Mouse (Mus musculus) hindbrain, embryonic 13.5 days (tissue): ENCODE data around the gene Plk1. TPM values are rescaled to one million over a fixed set of nuclear protein-coding genes. Genes with fewer than 3 reads are reported as not detected.

Experiments
- ATAC-seq: fragments of 200-750 bp; cut with Nextera tagmentation; 2 replicates; pipeline ENCODE4 v1.8.0; 2017; ENCODE audit warnings: moderate TSS enrichment; ENCODE audit not compliant: low FRiP score
- H3K27ac ChIP-seq: fragments of 300-500 bp; sonication (generic); 2 replicates; pipeline ENCODE4 v1.5.1; 2015; ENCODE audit warnings: inconsistent platforms, mild to moderate bottlenecking, moderate library complexity
- H3K27me3 ChIP-seq: fragments of 300-500 bp; sonication (generic); 2 replicates; pipeline ENCODE4 v1.6.1; 2015; ENCODE audit warnings: mild to moderate bottlenecking, inconsistent platforms
- H3K36me3 ChIP-seq: fragments of 300-500 bp; sonication (generic); 2 replicates; pipeline ENCODE4 v1.6.1; 2015; ENCODE audit warnings: mild to moderate bottlenecking, inconsistent platforms
- H3K4me1 ChIP-seq: fragments of 300-500 bp; sonication (generic); replicated peaks from 2 replicates; pipeline ENCODE4 v1.6.1; 2015; ENCODE audit warnings: inconsistent platforms
- H3K4me2 ChIP-seq: fragments of 300-500 bp; sonication (generic); 2 replicates; pipeline ENCODE4 v1.6.1; 2015; ENCODE audit warnings: inconsistent platforms, mild to moderate bottlenecking, moderate library complexity
- H3K4me3 ChIP-seq: fragments of 300-500 bp; sonication (generic); 2 replicates; pipeline ENCODE4 v1.5.1; 2015; ENCODE audit warnings: mild to moderate bottlenecking, inconsistent platforms
- H3K9ac ChIP-seq: fragments of 300-500 bp; sonication (generic); 2 replicates; pipeline ENCODE4 v1.6.1; 2015; ENCODE audit warnings: mild to moderate bottlenecking, inconsistent platforms
- H3K9me3 ChIP-seq: fragments of 300-500 bp; sonication (generic); 2 replicates; pipeline ENCODE4 v1.6.1; 2016; ENCODE audit warnings: inconsistent platforms
- WGBS: fragments of 180-500 bp; shearing (Covaris S2); methylation state at CpG from one replicate; pipeline ENCODE4 v1.1.7; 2015; 5-methylcytosine and 5-hydroxymethylcytosine counted together
- polyA plus RNA-seq: library from polyadenylated mRNA; unstranded; fragments of >200 nt; fragmentation: Nextera tagmentation; extraction: Ambion mirVana; gene quantifications from 2 replicates; pipeline ENCODE4 v1.2.1, GENCODE M21; 2015

The Plk1 gene
- polyA plus RNA-seq, 1 experiment from 2014 or later: 27.1 TPM

DNA sequence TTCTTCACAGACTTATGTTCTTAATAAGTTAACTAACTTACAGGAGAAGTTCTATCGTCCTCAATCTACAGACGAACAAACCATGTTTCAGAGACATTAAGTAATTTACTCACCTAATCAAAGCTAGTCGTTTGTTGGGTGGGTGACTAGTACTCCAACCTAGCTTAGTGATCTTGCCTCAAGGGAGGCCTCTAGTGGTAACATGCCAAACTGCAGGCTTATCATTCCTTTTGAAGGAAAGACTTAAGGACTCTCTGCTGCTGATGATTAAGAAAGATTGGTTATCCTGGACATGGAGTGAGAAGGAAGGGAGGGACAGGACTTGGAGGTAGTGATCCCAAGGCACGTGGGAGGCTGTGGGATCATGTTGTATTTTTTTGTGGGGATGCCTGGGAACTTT, 38.1 kb downstream of the Plk1 start:
- WGBS: 37% methylated on average over 4 of the region's 4 CpGs
- H3K9ac ChIP-seq: no peak overlapping the region
- H3K27me3 ChIP-seq: no peaks in the 10 kb centered on the region
- H3K36me3 ChIP-seq: no peaks in the 10 kb centered on the region
- no peaks in the 10 kb centered on the region for H3K4me1 ChIP-seq
- no peak overlapping the region for H3K27ac ChIP-seq
- H3K4me3 ChIP-seq: no peak overlapping the region
- no peak for ATAC-seq
- no peak overlapping the region for H3K4me2 ChIP-seq
- peaks cover 4% of the 10 kb centered on the region; the same call in 1 of the 2 replicates for H3K9me3 ChIP-seq

DNA sequence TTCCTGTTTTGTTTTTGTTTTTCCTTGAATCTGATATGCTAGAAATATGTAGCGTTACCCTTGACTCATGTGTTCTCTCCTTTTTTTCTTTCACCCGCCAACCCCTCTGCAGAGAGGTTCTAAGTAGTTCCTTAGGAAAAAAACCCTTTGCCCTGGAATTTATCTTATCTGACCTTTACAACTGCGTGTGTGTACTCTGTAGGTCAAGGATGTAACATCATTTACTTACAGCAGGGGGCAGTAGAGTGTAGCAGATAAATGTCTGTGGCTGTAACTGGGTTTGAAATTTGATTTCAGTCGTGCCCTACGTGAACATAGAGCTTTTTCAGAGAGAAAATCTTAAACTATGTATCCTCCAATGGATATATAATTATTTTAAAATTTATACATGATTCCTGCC, 40.1 kb downstream of the Plk1 start:
- Histone ChIP-seq H3K4me1 (no peaks in the 10 kb centered on the region), H3K27ac (no peak overlapping the region), H3K4me2 (no peak overlapping the region), H3K36me3 (no peaks in the 10 kb centered on the region), H3K27me3 (no peaks in the 10 kb centered on the region), H3K9ac (no peak overlapping the region), H3K4me3 (no peak overlapping the region), H3K9me3 (no peaks in the 10 kb centered on the region)
- 27% methylated on average over 5 of the region's 5 CpGs for WGBS
- ATAC-seq: no peak

DNA sequence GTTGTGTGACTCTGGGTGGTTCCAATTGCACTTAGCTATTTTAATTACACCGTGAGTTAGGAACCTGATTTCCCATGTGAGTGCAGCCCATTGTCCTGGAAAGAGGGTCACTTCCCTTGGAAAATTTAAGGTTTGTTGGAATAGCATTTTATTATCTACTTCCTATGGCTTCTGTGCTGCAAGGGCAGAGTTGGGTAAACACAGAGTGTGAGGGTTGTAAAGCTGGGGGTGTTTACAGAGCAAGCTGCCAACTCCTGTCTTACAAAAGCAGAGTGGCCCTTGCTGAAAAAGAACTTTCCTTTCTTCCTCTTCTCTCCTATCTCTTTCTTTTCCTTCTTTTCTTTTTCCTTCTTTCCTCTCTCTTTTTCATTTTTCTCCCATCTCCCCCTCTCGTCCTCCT, 44.7 kb downstream of the Plk1 start:
- H3K27ac ChIP-seq: no peak overlapping the region
- H3K4me1 ChIP-seq: no peaks in the 10 kb centered on the region
- ATAC-seq: no peak
- no peak overlapping the region for H3K4me2 ChIP-seq
- H3K27me3 ChIP-seq: no peaks in the 10 kb centered on the region
- H3K9me3 ChIP-seq: no peaks in the 10 kb centered on the region
- no peaks in the 10 kb centered on the region for H3K36me3 ChIP-seq
- 68% methylated on average over 2 of the region's 2 CpGs for WGBS
- H3K9ac ChIP-seq: no peak overlapping the region
- H3K4me3 ChIP-seq: no peak overlapping the region

DNA sequence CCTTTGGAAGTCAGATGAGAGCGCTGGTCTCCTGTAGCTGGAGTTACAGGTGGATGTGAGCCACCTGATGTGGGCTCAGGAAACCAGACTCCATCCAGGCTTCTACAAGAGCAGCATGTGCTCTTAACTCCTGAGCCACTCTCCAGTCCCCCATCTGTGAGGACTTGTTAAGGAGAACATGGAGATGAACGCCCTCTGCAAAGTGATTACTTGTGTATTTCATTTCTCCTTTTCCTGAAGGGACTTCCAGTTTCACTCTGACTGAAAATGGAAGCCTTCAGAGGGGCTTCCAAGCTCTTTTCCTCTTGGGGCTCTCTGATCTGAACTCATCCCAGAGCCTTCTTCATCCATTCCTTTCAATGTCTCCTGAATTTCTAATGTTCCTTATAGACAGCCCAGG, 46.9 kb downstream of the Plk1 start:
- H3K27ac ChIP-seq: no peak overlapping the region
- no peak for ATAC-seq
- no peaks in the 10 kb centered on the region for H3K4me1 ChIP-seq
- no peak overlapping the region for H3K4me3 ChIP-seq
- WGBS: 84% methylated on average over 2 of the region's 2 CpGs
- no peaks in the 10 kb centered on the region for H3K9me3 ChIP-seq
- no peak overlapping the region for H3K9ac ChIP-seq
- no peaks in the 10 kb centered on the region for H3K27me3 ChIP-seq
- H3K36me3 ChIP-seq: no peaks in the 10 kb centered on the region
- H3K4me2 ChIP-seq: no peak overlapping the region

DNA sequence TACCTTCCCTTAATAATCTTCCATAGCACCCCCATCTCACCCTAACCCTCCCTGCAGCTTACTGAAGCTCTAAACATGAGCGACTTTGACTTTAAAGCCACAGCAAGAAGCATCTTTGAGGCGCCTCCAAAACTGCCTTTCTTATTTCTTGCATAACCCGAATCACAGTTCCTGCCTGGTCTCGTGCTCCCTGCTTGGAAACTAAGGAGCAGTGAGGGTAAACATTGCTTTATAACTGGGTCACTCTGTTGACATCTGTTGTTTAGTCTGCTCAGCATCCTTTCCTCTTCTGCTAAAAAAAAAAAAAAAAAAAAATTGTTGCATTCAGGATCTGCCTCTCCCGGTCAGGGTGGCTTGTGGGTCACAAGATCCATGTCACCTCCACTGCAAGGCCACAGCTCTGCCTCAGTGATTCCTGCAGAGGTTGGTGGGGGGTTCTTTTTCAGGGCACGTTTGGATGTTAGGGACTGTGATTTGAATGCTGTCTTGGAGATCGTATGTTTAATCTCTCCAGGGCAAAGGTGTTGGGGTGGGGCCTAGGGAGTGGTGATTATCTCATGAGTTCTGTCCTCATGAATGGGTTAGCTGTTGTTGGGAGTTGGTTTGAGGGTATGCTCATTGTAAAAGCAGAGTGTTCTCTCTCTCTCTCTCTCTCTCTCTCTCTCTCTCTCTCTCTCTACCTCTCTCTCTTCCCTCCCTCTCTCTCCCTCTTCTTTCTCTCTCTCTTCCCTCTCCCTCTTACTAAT, 49.2 kb downstream of the Plk1 start:
- H3K36me3 ChIP-seq: no peaks in the 10 kb centered on the region
- 71% methylated on average over 7 of the region's 7 CpGs for WGBS
- H3K9ac ChIP-seq: no peak overlapping the region
- no peak overlapping the region for H3K4me3 ChIP-seq
- no peak overlapping the region for H3K4me2 ChIP-seq
- no peaks in the 10 kb centered on the region for H3K9me3 ChIP-seq
- H3K27ac ChIP-seq: no peak overlapping the region
- H3K4me1 ChIP-seq: no peaks in the 10 kb centered on the region
- no peaks in the 10 kb centered on the region for H3K27me3 ChIP-seq
- ATAC-seq: no peak

DNA sequence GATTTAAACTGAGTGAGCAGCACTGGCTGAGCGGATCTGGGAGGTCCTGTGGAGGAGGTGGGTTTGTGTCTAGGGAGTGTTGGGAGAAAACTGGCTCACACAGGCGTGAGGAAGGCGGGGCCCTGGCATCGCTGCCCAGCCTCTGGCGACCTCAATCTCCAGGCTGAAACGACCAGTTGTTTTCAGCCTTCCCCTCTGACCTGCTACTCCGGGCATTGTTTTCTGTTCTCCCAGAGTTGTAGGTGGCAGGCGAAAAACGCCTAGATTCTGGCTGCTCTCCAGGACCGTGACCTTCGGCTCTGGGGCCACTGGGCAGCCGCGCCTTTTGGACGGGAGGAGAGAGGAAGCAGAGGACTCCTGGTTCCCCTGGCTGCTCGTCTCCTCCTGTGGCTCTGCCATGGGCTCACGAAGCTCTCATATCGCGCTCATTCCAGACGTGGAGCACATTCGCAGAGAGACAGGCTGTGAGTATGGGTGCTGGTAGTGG, 60.1 kb downstream of the Plk1 start, which contains the start of gene Chp2:
TSS of gene Chp2 (plus strand) at position 182 of the 487 bp plus-strand sequence.
- Histone ChIP-seq H3K9me3 (no peaks in the 10 kb centered on the region), H3K4me2 (peak within 1 kb of the TSS; percentile 45), H3K4me3 (peak within 1 kb of the TSS; percentile 4; the same call in 1 of the 2 replicates), H3K4me1 (peaks cover 7% of the 10 kb centered on the region), H3K27me3 (0 out of 2 replicates have a peak, but pooled peaks cover 5% of the 10 kb centered on the region), H3K36me3 (no peaks in the 10 kb centered on the region), H3K27ac (no peak within 1 kb of the TSS), H3K9ac (no peak within 1 kb of the TSS)
- 37% methylated on average over 20 of the region's 20 CpGs for WGBS
- ATAC-seq: no peak

Other genes with a start within 250 kb of the Plk1 start
- gene Cog7, start 177.7 kb upstream of the Plk1 start, polyA plus RNA-seq: 22.5 and 23.0 TPM in 2 replicates
- 54.9 and 57.3 TPM in 2 replicates for gene Gga2, start 138.2 kb upstream of the Plk1 start, polyA plus RNA-seq
- 72.1 and 72.4 TPM in 2 replicates for gene Ubfd1, start 92.3 kb upstream of the Plk1 start, polyA plus RNA-seq
- gene Ears2, start 92.2 kb upstream of the Plk1 start, polyA plus RNA-seq: 10.2 and 10.4 TPM in 2 replicates
- gene Ndufab1, start 57.6 kb upstream of the Plk1 start, polyA plus RNA-seq: 626 and 638 TPM in 2 replicates
- 5.7 and 8.7 TPM in 2 replicates for gene Palb2, start 26.5 kb upstream of the Plk1 start, polyA plus RNA-seq
- gene Dctn5, start 26.4 kb upstream of the Plk1 start, polyA plus RNA-seq: 162 TPM in 2 replicates
- gene Ern2, start 26.8 kb downstream of the Plk1 start, polyA plus RNA-seq: 0.97 and 1.1 TPM in 2 replicates
- gene Chp2, start 60.1 kb downstream of the Plk1 start, polyA plus RNA-seq: 1.2 and 1.4 TPM in 2 replicates
- 58.1 and 62.7 TPM in 2 replicates for gene Prkcb, start 129.3 kb downstream of the Plk1 start, polyA plus RNA-seq